Mouse (Mus musculus) heart, adult 2 months (tissue): ENCODE results near the gene Atrip.

Source experiments
- CTCF ChIP-seq: fragments of 200-600 bp; IDR thresholded peaks from 2 replicates; pipeline ENCODE4 v1.8.1; 2022; ENCODE audit warnings: antibody characterized with exemption, mild to moderate bottlenecking, moderate library complexity
- EP300 ChIP-seq: fragments of 200-500 bp; IDR thresholded peaks from 2 replicates; pipeline ENCODE4 v1.6.1; 2011; ENCODE audit warnings: low read depth, low read length, control low read depth; ENCODE audit not compliant: insufficient read depth

- TF ChIP-seq EP300 (no peak), CTCF (no peak)
These were observed 58.5 kb downstream of the Atrip start for GRCm38 (mm10) chr9:109015397-109015796.
